Mouse (Mus musculus) stomach, adult 2 months (tissue): ENCODE measurements around the gene Fastkd5. TPM values are rescaled to one million over a fixed set of nuclear protein-coding genes. Genes with fewer than 3 reads are reported as not detected.

ENCODE experiments used
- polyA plus RNA-seq: library from polyadenylated mRNA; depleted of rRNA; stranded (reverse); fragments of >200 nt; gene quantifications from 2 replicates; pipeline ENCODE4 v1.2.3, GENCODE M21; 2012; rRNA removed

The Fastkd5 gene
- 0.11 and 0.21 TPM in 2 replicates for polyA plus RNA-seq

DNA sequence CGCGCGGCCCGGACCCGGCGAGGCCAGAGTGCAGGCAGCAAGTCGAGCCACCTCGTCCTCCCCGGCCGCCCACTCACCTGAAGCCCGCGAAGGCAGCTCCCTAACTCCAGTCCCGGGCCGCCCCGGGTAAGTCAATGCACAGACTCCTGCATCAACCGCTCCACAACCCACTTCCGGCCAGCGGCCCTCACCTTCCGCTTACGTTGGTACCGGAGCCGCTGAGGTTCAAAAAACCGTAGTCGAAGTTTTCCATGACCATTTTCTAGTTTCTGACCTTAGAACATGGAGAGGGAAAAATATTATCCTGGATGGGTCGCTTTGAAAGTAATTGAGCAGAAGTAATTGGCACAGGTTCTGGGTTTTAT, at the start of gene Fastkd5, which contains the start of gene Ubox5:
Fastkd5 (minus strand) TSS at position 189 of the 365 bp plus-strand sequence.
Ubox5 (minus strand) TSS at position 200 of the 365 bp plus-strand sequence.

DNA sequence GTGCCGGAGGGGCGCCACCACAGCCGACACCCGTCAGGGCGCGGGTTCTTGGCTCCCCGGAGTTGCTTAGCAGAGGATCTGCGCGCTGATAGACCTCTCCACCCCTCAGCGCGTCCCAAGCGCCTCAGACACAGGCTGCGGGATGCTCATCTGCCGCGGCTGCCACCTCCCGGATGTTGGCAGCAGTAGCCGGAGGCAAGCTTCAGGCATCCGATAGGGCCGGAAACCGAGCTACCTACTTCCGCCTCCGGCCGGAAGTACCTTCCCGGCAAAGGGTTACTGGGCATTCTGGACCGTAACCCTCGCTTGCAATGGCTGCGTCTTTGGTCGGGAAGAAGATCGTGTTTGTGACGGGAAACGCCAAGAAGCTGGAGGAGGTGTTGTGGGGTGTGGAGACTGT, 37.7 kb upstream of the Fastkd5 start, which contains the start of gene Itpa:
Itpa (plus strand) TSS at position 52 of the 400 bp plus-strand sequence.

DNA sequence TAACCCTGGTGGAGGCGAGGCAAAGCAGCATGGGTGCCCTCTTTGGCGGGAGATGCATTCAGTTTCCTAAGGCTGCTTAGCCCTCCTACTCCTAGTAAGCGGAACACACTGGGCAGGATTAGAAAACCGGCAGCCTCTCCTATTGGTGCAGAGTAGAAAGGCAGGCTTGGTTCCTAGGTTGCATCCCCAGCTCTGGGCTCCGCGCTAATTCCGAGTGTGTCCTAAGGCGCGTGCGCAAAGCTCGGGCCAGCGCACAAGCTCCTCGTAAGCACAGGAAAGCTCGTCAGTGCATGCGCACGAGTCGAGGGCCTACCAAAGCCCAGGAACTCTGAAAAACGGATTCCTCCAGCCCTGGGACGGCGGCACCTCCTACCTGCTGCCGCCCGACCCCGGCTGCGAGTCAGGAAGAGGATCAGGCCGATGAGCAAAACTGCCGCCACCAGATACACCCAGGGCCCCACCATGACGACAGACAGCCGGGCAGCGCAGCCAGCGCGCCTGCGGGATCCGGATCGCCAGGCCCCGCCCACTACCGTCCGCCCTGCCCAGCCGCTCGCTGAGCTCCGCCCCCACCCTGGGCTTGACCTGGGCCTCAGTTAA, 34.4 kb upstream of the Fastkd5 start, which contains the start of gene Ddrgk1:
Ddrgk1 (minus strand) TSS at position 558 of the 600 bp plus-strand sequence.

DNA sequence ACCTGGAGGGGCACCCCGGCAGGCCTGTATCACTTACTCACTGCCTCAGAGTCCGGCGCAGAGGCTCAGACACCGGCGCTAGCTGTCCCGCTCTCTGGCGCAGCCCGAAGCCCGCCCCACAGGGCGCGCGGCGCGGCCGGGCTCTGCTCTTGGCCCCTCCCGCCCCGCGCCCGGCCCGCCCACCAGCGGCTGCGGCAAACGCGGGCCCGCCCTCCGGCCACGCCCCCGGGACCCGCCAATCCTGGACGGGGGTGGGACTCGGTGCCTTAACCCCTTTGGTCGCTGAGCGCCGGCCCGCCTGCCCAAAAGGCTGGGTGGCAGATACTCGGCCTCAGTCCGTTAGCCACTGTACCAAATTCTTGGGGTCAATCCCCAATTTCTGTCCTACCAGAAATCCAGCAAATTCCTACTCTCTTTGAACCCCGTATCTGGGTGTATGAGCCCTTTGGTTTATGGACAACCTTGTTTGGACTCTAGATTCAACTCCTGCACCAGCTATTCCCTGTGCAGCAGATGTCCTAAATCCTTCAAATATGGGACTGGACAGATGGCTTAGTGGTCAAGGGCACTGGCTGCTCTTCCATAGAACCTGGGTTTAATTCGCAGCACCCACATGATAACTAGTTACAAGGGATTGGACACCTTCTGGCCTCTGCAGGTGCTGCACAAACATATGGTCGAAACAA, 13.0 kb upstream of the Fastkd5 start, which contains the start of gene Lzts3:
Lzts3 (minus strand) TSS at position 120 of the 686 bp plus-strand sequence.

DNA sequence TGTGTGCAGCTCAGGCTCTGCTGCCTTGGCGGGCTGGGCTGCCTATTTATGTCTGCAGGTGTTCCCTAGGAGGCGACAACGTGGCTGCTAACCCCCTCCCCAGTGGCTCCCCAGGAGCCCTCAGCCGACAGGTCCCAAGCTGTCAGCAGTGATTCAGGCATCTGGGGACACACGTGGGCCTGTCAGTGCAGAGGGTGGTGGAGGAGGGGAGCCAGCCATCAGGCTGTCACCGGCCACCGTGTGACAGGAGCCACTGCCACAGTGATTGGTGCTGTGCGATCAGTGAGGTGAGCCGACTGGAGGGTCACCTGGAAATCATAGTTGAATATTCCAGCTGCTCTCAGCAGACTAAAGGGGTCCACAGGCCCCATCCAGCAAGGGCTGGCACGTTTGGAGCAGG, 47.3 kb downstream of the Fastkd5 start, which contains the start of gene Avp:
Avp (minus strand) TSS at position 3 of the 400 bp plus-strand sequence.

DNA sequence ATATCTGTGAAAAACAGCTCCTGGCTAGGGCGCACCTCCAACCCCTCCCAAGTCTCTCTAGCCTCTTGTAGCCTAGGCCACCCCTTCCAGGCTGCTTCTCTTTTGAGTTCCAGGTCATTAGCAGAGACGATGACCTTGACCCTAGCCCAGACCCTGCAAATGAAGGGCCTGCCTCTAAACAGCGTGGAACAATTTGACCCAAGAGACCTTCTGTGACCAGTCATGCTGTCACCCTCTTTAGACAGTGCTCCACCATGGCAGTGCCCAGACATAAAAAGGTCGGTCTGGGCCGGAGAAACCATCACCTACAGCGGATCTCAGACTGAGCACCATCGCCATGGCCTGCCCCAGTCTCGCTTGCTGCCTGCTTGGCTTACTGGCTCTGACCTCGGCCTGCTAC, 54.0 kb downstream of the Fastkd5 start, which contains the start of gene Oxt:
Oxt (plus strand) TSS at position 301 of the 400 bp plus-strand sequence.

Other genes with a start within 250 kb of the Fastkd5 start
- gene Cpxm1, start 232.5 kb downstream of the Fastkd5 start, polyA plus RNA-seq = 2.8 and 2.9 TPM in 2 replicates
- gene Gm28372, start 224.8 kb downstream of the Fastkd5 start, polyA plus RNA-seq = not detected in 2 replicates
- gene 1700020A23Rik, start 224.8 kb downstream of the Fastkd5 start, polyA plus RNA-seq = not detected in 2 replicates
- not detected in 2 replicates for gene Tmem239, start 223.5 kb downstream of the Fastkd5 start, polyA plus RNA-seq
- gene Vps16, start 205.7 kb downstream of the Fastkd5 start, polyA plus RNA-seq = 16.4 and 21.5 TPM in 2 replicates
- 9.5 and 9.6 TPM in 2 replicates for gene Pced1a, start 205.3 kb downstream of the Fastkd5 start, polyA plus RNA-seq
- gene Ptpra, start 179.7 kb downstream of the Fastkd5 start, polyA plus RNA-seq = 18.1 and 19.6 TPM in 2 replicates
- gene Mrps26, start 66.3 kb downstream of the Fastkd5 start, polyA plus RNA-seq = 41.4 and 106 TPM in 2 replicates
- 0.40 TPM in 1 of 2 replicates, not detected in the other for gene Oxt, start 53.9 kb downstream of the Fastkd5 start, polyA plus RNA-seq
- 0.20 and 0.54 TPM in 2 replicates for gene Avp, start 47.5 kb downstream of the Fastkd5 start, polyA plus RNA-seq
- gene Ubox5, start within 50 bp of the Fastkd5 start, polyA plus RNA-seq = 2.5 TPM in 2 replicates
- 10.8 and 10.9 TPM in 2 replicates for gene Lzts3, start 12.8 kb upstream of the Fastkd5 start, polyA plus RNA-seq
- 52.1 and 70.8 TPM in 2 replicates for gene Ddrgk1, start 34.6 kb upstream of the Fastkd5 start, polyA plus RNA-seq
- gene Itpa, start 37.6 kb upstream of the Fastkd5 start, polyA plus RNA-seq = 15.1 and 16.4 TPM in 2 replicates
- 0.46 and 0.56 TPM in 2 replicates for gene Slc4a11, start 67.5 kb upstream of the Fastkd5 start, polyA plus RNA-seq